Mouse (Mus musculus) MEL (cell line): ENCODE measurements around the gene Tlx3.

Source experiments
- CHD2 ChIP-seq: IDR thresholded peaks from 2 replicates; pipeline ENCODE4 v1.6.1; 2011; ENCODE audit warnings: low read length, improper control_type of control experiment
- CTCF ChIP-seq, 3 experiments: IDR thresholded peaks in 2 of 3; conservative IDR thresholded peaks in 1 of 3; 2 replicates each; pipeline ENCODE4 v1.5.1; 2011 to 2012; ENCODE audit warnings: low read length in 3 of 3, low read depth in 2 of 3, mild to moderate bottlenecking in 2 of 3, improper control_type of control experiment in 1 of 3, inconsistent platforms in 1 of 3, mixed read lengths in 1 of 3, moderate library complexity in 1 of 3; ENCODE audit not compliant: control insufficient read depth in 1 of 3, insufficient read depth in 1 of 3, poor library complexity in 1 of 3, severe bottlenecking in 1 of 3
- E2F4 ChIP-seq: IDR thresholded peaks from 2 replicates; pipeline ENCODE4 v1.6.1; 2011; ENCODE audit warnings: low read depth, low read length, improper control_type of control experiment, borderline replicate concordance
- EP300 ChIP-seq, 2 experiments: IDR thresholded peaks; 2 replicates each; pipeline ENCODE4 v1.6.1; 2011; ENCODE audit warnings: improper control_type of control experiment in 2 of 2, low read length in 2 of 2, low read depth in 1 of 2, mild to moderate bottlenecking in 1 of 2
- GABPA ChIP-seq: IDR thresholded peaks from 2 replicates; pipeline ENCODE4 v1.6.1; 2012; ENCODE audit warnings: low read depth, mild to moderate bottlenecking, inconsistent platforms, low read length, improper control_type of control experiment, moderate library complexity
- GATA1 ChIP-seq: IDR thresholded peaks from 2 replicates; pipeline ENCODE4 v1.6.1; 2011; ENCODE audit warnings: low read depth, low read length, improper control_type of control experiment
- MAZ ChIP-seq: IDR thresholded peaks from 2 replicates; pipeline ENCODE4 v1.6.1; 2012; ENCODE audit warnings: low read depth, mild to moderate bottlenecking, inconsistent platforms, low read length, improper control_type of control experiment
- POLR2A ChIP-seq, 2 experiments: IDR thresholded peaks; 2 replicates each; pipeline ENCODE4 v1.6.1; 2011 to 2012; ENCODE audit warnings: low read length in 2 of 2, mild to moderate bottlenecking in 2 of 2, control low read depth in 1 of 2, improper control_type of control experiment in 1 of 2, low read depth in 1 of 2, moderate library complexity in 1 of 2; ENCODE audit not compliant: control insufficient read depth in 1 of 2, insufficient read depth in 1 of 2, poor library complexity in 1 of 2
- POLR2AphosphoS5 ChIP-seq: IDR thresholded peaks from 2 replicates; pipeline ENCODE4 v1.6.1; 2012; ENCODE audit warnings: low read depth, borderline replicate concordance, mild to moderate bottlenecking, inconsistent platforms, low read length, moderate library complexity, mixed read lengths
- UBTF ChIP-seq: IDR thresholded peaks from 2 replicates; pipeline ENCODE4 v1.6.1; 2012; ENCODE audit warnings: low read depth, mild to moderate bottlenecking, inconsistent platforms, low read length, improper control_type of control experiment, moderate library complexity, borderline replicate concordance; ENCODE audit not compliant: insufficient read depth
- USF1 ChIP-seq: IDR thresholded peaks from 2 replicates; pipeline ENCODE4 v1.6.1; 2014; ENCODE audit warnings: low read depth, mild to moderate bottlenecking, inconsistent platforms, low read length, improper control_type of control experiment, moderate library complexity
- ZMIZ1 ChIP-seq: IDR thresholded peaks from 2 replicates; pipeline ENCODE4 v1.6.1; 2012; ENCODE audit warnings: low read depth, mild to moderate bottlenecking, inconsistent platforms, low read length, improper control_type of control experiment, moderate library complexity
- ZNF384 ChIP-seq: IDR thresholded peaks from 2 replicates; pipeline ENCODE4 v1.6.1; 2012; ENCODE audit warnings: low read depth, mild to moderate bottlenecking, inconsistent platforms, low read length, improper control_type of control experiment

DNA sequence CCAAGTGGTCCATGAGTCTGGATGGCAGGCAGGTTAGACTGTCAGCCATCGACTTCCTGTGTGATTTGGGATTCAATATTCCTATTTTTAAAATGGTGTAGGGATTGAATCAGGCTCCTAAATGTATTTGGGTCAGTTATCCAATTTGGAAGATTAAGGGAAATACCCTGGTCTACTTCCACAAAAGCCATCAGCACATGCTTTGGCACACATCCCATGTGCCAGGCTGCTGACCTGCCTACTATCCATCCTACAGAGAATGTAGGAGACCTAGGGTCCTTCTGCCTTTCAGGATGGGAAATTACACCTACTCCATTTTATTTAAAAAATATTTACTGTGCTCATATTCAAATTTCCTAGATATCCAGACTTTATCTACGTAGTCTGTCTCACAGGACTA lies 4.0 kb upstream of the Tlx3 start:
- TF ChIP-seq CTCF (IDR thresholded peaks at IDR 0.05 in 2 of 3, conservative IDR thresholded peaks at IDR 0.05 in 1 of 3; ENCODE audit: control insufficient read depth in 1 of 3, insufficient read depth in 1 of 3, low read depth in 2 of 3, low read length in 3 of 3, poor library complexity in 1 of 3, severe bottlenecking in 1 of 3), result no peak
- no peak for TF ChIP-seq EP300 (IDR thresholded peaks at IDR 0.05; ENCODE audit: low read depth in 1 of 2, low read length in 2 of 2)
- no peak for TF ChIP-seq GATA1
- no peak for TF ChIP-seq POLR2A (IDR thresholded peaks at IDR 0.05; ENCODE audit: control insufficient read depth in 1 of 2, insufficient read depth in 1 of 2, low read depth in 1 of 2, low read length in 2 of 2, poor library complexity in 1 of 2)
- no peak for TF ChIP-seq GABPA
- no peak for TF ChIP-seq ZMIZ1
- TF ChIP-seq POLR2AphosphoS5, result no peak
- no peak for TF ChIP-seq MAZ
- TF ChIP-seq UBTF, result no peak
- no peak for TF ChIP-seq USF1
- TF ChIP-seq E2F4, result no peak
- TF ChIP-seq ZNF384, result no peak
- TF ChIP-seq CHD2, result no peak
